Mouse (Mus musculus): ENCODE measurements around the gene Zfp740. TPM values are rescaled to one million over a fixed set of nuclear protein-coding genes. Genes with fewer than 3 reads are reported as not detected.

Gene Zfp740
- total and polyA plus RNA-seq, 3 experiments = 32.1 to 46.1 (median 37.4) TPM

DNA sequence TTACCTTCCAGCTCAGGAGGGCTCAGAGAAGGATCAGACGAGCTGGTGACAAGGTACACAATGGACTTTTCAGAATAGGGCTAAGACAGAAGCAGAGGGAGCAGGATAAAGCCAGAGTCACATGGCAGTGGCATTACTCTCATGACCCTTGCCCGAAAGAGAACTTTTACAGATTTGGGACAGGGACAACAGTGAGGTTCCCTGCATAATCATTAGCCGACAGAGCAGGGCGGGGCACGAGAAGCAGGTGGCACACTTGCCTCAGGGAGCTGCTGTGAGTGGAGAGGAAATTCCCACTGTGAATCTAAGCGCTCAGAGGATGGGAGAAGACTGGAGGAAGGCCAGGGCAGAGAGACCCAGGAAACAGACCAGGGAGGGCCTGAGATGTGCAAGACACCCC lies 14.2 kb upstream of the Zfp740 start:
- Histone ChIP-seq H3K9me3 (replicated peaks; ENCODE audit: low read length) (no peaks in the 10 kb centered on the region), H3K9ac (ENCODE audit: insufficient read depth, low read depth) (no peak overlapping the region), H3K4me1 (ENCODE audit: control insufficient read depth in 1 of 2, insufficient read depth in 2 of 2) (peaks cover 17 to 46% of the 10 kb centered on the region in 2 experiments), H3K4me3 (replicated peaks in 1 of 3; ENCODE audit: low read depth in 2 of 3, low read length in 2 of 3, poor library complexity in 1 of 3) (no peak overlapping the region), H3K27ac (ENCODE audit: insufficient read depth, low read depth) (no peak overlapping the region), H3K36me3 (replicated peaks in 1 of 2; ENCODE audit: control insufficient read depth in 1 of 2, insufficient read depth in 1 of 2, low read length in 1 of 2) (peaks cover 0 to 3% of the 10 kb centered on the region in 2 experiments), H3K27me3 (replicated peaks) (peaks cover 2% of the 10 kb centered on the region), H3K4me2 (ENCODE audit: insufficient read depth, low read depth, poor library complexity, severe bottlenecking) (no peak overlapping the region), H3K79me2 (replicated peaks; ENCODE audit: control insufficient read depth, extremely low read depth, insufficient read depth, poor library complexity, severe bottlenecking) (no peaks in the 10 kb centered on the region)
- in situ Hi-C loops (cut with MboI; ENCODE audit: low pct_ligation_motif_present, low pct_unique_long_range_greater_than_20kb, low sequenced_read_pairs) (no loop called here), dilution Hi-C loops (cut with MboI; ENCODE audit: extremely low pct_ligation_motif_present, extremely low pct_unique_long_range_greater_than_20kb, low sequenced_read_pairs) (no loop called here)
- DNase-seq (ENCODE audit: extremely low read depth) = no peak
- TF ChIP-seq MAZ (IDR thresholded peaks at IDR 0.05; ENCODE audit: low read depth, low read length) = no peak
- TF ChIP-seq BHLHE40 (IDR thresholded peaks at IDR 0.05; ENCODE audit: low read depth, low read length) = 0 out of 2 replicates have a peak, but pooled peaks have one; percentile 28
- TF ChIP-seq SIN3A (IDR thresholded peaks at IDR 0.05; ENCODE audit: low read length) = no peak
- TF ChIP-seq CHD2 (IDR thresholded peaks at IDR 0.05; ENCODE audit: low read length) = no peak

DNA sequence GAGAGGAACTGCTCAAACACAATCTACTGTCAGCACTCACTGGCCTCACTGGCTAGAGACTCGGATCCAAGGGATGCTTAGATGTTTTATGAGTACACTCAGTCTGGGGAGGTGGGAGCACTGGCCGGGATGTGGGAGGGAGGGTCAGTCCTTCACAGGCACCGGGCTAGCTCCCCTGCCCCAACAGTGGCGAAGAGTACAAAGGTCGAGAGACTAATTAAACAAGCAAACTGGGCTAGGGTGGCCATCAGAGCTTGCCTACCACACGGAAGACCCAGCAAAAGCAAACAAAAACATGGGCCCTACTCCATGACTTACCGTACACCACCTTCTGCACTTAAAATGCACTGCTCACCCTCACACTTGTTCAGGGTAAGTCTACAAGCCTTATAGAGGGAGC lies 11.3 kb upstream of the Zfp740 start:
- no peak overlapping the region for H3K4me3 ChIP-seq (replicated peaks in 1 of 3; ENCODE audit: low read depth in 2 of 3, low read length in 2 of 3, poor library complexity in 1 of 3)
- no peak overlapping the region for H3K27ac ChIP-seq (ENCODE audit: insufficient read depth, low read depth)
- in situ Hi-C loops (cut with MboI; ENCODE audit: low pct_ligation_motif_present, low pct_unique_long_range_greater_than_20kb, low sequenced_read_pairs) (no loop called here), dilution Hi-C loops (cut with MboI; ENCODE audit: extremely low pct_ligation_motif_present, extremely low pct_unique_long_range_greater_than_20kb, low sequenced_read_pairs) (no loop called here)
- no peak overlapping the region for H3K9ac ChIP-seq (ENCODE audit: insufficient read depth, low read depth)
- no peak for DNase-seq (ENCODE audit: extremely low read depth)
- no peak overlapping the region for H3K4me2 ChIP-seq (ENCODE audit: insufficient read depth, low read depth, poor library complexity, severe bottlenecking)
- no peaks in the 10 kb centered on the region for H3K36me3 ChIP-seq (replicated peaks in 1 of 2; ENCODE audit: control insufficient read depth in 1 of 2, insufficient read depth in 1 of 2, low read length in 1 of 2)
- peaks cover 2% of the 10 kb centered on the region for H3K27me3 ChIP-seq (replicated peaks)
- TF ChIP-seq MAZ (IDR thresholded peaks at IDR 0.05; ENCODE audit: low read depth, low read length) (no peak), ELF1 (IDR thresholded peaks at IDR 0.05; ENCODE audit: low read depth, low read length) (no peak), HCFC1 (IDR thresholded peaks at IDR 0.05; ENCODE audit: low read depth, low read length) (no peak), USF1 (IDR thresholded peaks at IDR 0.05; ENCODE audit: low read depth, low read length) (no peak), GABPA (IDR thresholded peaks at IDR 0.05; ENCODE audit: insufficient replicate concordance, low read depth, low read length) (no peak), PAX5 (IDR thresholded peaks at IDR 0.05; ENCODE audit: low read length) (no peak), E2F4 (IDR thresholded peaks at IDR 0.05; ENCODE audit: insufficient replicate concordance, low read depth, low read length) (no peak), ZNF384 (IDR thresholded peaks at IDR 0.05; ENCODE audit: low read depth, low read length) (no peak), JUN (IDR thresholded peaks at IDR 0.05; ENCODE audit: insufficient read depth, low read depth, low read length) (no peak), MAX (IDR thresholded peaks at IDR 0.05; ENCODE audit: low read length) (no peak), IRF4 (IDR thresholded peaks at IDR 0.05; ENCODE audit: low read depth, low read length) (no peak)
- H3K4me1 ChIP-seq (ENCODE audit: control insufficient read depth in 1 of 2, insufficient read depth in 2 of 2) = peaks cover 17 to 59% of the 10 kb centered on the region in 2 experiments
- H3K9me3 ChIP-seq (replicated peaks; ENCODE audit: low read length) = no peaks in the 10 kb centered on the region
- no peaks in the 10 kb centered on the region for H3K79me2 ChIP-seq (replicated peaks; ENCODE audit: control insufficient read depth, extremely low read depth, insufficient read depth, poor library complexity, severe bottlenecking)

All from CH12.LX (cell line).